ENCODE assay signal across 19 mouse cellular contexts in genomic region chr4:88369951-88370350, GRCm38 (mm10).
DNase-seq lines count a peak whose midpoint lies in the region.
"Had no signal": no experiment of that assay in that cellular context is flagged by ENCODE, and none has a peak within 500 bp of the region (broad histone marks: within the 10 kb centered on the region; RNA-seq: fewer than 3 reads in every experiment).

No protein-coding gene starts in this region.

- peaks cover 4% of the 10 kb centered on the region; the same call in 1 of the 2 replicates for H3K36me3 ChIP-seq in heart, embryonic 10.5 days
- H3K36me3 ChIP-seq: embryonic facial prominence, embryonic 10.5 days; hindbrain, embryonic 12.5 days had no signal

- WGBS in heart, embryonic 10.5 days, result 88% methylated on average over 6 of the region's 6 CpGs

- H3K27me3 ChIP-seq in heart, embryonic 10.5 days (ENCODE audit: insufficient read depth, poor library complexity, severe bottlenecking), result no peaks in the 10 kb centered on the region
- H3K27me3 ChIP-seq: forebrain, embryonic 13.5 days; heart, embryonic 12.5 days; hindbrain, embryonic 12.5 days had no signal

- H3K27ac ChIP-seq in heart, embryonic 10.5 days, result no peak overlapping the region
- H3K27ac ChIP-seq: embryonic facial prominence, embryonic 10.5 days; forebrain, embryonic 13.5 days; heart, adult 2 months; hindbrain, embryonic 12.5 days; hindbrain, postnatal 0 days had no signal

- no peaks in the 10 kb centered on the region for H3K9me3 ChIP-seq in heart, embryonic 10.5 days
- H3K9me3 ChIP-seq: embryonic facial prominence, embryonic 10.5 days; forebrain, embryonic 13.5 days; heart, embryonic 12.5 days; hindbrain, embryonic 12.5 days had no signal

- H3K4me3 ChIP-seq in heart, embryonic 10.5 days, result no peak overlapping the region
- H3K4me3 ChIP-seq: embryonic facial prominence, embryonic 10.5 days; forebrain, embryonic 13.5 days; heart, adult 2 months; heart, embryonic 12.5 days; hindbrain, embryonic 12.5 days had no signal

- peak; percentile 52 to 76 for DNase-seq in adrenal gland, adult (ENCODE audit: inconsistent age in 2 of 2, low spot score in 1 of 2)
- DNase-seq in adrenal gland, adult 18-20 months (ENCODE audit: low spot score in 2 of 2), result no peak
- DNase-seq in heart, embryonic 10.5 days (ENCODE audit: low spot score), result peak; percentile 45
- DNase-seq in heart, postnatal 4 days, result no peak
- peak; percentile 6 for DNase-seq in kidney, postnatal 14 days
- no peak for DNase-seq in kidney, adult 8-10 months
- DNase-seq in cerebellum, adult 11-12 months, result no peak
- DNase-seq: cerebellum, adult 18-20 months; cerebellum, adult 9-11 months; cerebellum, postnatal 36 days; forebrain, postnatal 0 days; gastrocnemius, postnatal 14 days; heart, adult 2 months; kidney, adult 18-20 months had no signal

- H3K4me1 ChIP-seq in heart, embryonic 10.5 days, result peaks cover 3% of the 10 kb centered on the region; the same call in 1 of the 2 replicates
- H3K4me1 ChIP-seq: embryonic facial prominence, embryonic 10.5 days had no signal

Comparison
In these comparisons a context has a peak if more than half of its experiments do, and no peak if none do; other contexts are left out.
1. DNase-seq: peak in adrenal gland, adult (2 of 2), heart, embryonic 10.5 days (single experiment) and kidney, postnatal 14 days (single experiment); none in adrenal gland, adult 18-20 months (0 of 2), heart, postnatal 4 days (single experiment), kidney, adult 8-10 months (0 of 2) and cerebellum, adult 11-12 months (single experiment).